Mouse (Mus musculus) gastrocnemius, postnatal 14 days (tissue): Measurements from ENCODE around the gene Apbb2. TPM values are rescaled to one million over a fixed set of nuclear protein-coding genes. Genes with fewer than 3 reads are reported as not detected.
A peak's percentile ranks its signal among the peaks of the same experiment; 100 is the strongest.
"Not testable (repeated sequence)": the region's sequence is repeated elsewhere in the genome, so short reads cannot be mapped to it uniquely, and the experiment has no call there.

Source experiments
- DNase-seq: peaks from one replicate; pipeline ENCODE4 v3.0.0; 2021; ENCODE audit warnings: mixed read lengths
- intact Hi-C: fragments of 180-260 bp; cut with DNase I; formaldehyde crosslinking; loops from one replicate; pipeline ENCODE4 v1.15.1; 2025; ENCODE audit warnings: low total_unique reads
- total RNA-seq, 2 experiments: library from RNA; stranded (reverse); gene quantifications; 2 replicates each; pipeline ENCODE4 v1.2.3; 2021

Gene Apbb2
- total RNA-seq, 2 experiments from 2014 or later = 41.0 to 48.3 TPM

DNA sequence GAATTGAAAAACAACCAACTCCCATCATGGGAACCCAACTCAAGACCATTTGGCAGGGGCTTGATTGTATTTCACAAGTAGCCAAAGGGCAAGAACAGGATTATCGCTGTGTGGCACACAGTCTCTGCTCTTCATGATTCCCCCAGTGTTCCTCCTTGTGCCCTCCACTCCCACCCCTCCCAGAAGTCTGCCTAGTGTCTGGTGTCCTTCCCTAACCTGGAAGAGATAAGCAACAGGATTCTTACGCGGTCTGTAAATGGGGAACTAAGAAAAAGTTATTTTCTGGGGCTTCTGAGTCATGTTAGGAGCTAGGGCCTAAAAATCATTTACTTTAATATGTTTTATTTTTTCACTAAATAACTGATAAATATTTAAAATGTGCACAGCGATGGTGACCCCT lies 323.6 kb downstream of the Apbb2 start:
- intact Hi-C loops = no loop called here
- no peak for DNase-seq

DNA sequence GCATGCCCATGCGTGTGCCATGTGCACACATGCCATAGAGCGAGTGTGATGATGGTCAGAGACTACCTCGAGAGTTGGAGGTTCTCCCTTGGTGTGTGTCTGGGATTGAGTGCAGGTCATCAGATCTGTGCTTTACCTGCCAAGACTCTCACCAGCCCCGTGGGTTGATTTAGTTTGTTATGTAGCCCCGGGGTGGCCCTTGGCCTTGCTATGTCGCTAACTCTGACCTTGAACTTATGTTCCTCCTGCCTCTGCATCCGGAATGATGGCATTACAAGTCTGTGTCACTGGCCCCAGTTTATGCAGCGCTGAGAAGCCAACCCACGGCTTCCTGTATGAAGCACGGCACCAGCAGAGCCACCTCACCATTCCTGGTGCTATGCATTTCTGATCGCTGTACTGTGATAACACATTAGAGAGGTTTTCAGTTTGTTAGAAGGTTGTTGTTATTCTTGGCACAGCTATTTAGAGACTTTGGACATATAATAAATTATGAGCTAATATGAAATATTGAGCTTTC lies 324.4 kb downstream of the Apbb2 start:
- no peak for DNase-seq
- intact Hi-C loops = no loop called here

DNA sequence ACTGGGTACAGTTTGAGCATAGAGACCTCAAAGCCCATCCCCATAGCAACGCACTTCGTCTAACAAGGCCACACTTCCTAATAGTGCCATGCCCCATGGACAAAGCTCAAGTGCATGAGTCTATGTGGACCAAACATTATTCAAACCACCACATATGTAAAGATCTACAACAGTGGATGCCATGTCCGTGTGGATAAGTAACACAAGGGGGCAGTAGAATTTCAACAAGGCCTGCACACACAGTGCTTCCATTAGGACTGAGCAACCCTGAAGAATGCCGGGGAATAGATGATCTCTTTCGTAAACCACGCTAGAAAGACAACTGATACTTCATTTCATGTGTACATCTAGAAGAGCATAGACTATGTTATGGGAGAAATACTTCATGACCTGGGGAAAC lies 337.8 kb downstream of the Apbb2 start:
- DNase-seq = no peak
- intact Hi-C loops = no loop called here

DNA sequence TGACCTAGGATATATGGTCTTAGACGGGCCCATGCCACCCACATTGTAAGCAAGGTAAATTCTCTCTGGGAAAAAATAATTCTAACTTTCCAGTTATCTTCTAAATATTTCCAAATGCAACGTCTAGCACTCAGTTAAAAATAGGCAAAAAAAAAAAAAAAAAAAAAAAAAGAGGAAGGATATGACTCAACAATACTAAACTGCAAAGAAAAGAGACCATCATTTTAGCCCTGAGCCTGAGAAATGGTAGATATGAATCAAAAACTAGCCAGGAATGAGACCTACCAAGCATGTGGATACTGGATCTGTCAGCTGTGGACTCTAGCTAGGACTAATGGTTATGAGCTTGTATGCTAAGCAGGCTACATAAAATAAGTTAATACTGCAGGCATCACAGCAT lies 338.9 kb downstream of the Apbb2 start:
- intact Hi-C loops = loop anchor here (10.0 kb wide), 1 partner anchor 85 kb away; no protein-coding TSS in a partner anchor
- DNase-seq = no peak

DNA sequence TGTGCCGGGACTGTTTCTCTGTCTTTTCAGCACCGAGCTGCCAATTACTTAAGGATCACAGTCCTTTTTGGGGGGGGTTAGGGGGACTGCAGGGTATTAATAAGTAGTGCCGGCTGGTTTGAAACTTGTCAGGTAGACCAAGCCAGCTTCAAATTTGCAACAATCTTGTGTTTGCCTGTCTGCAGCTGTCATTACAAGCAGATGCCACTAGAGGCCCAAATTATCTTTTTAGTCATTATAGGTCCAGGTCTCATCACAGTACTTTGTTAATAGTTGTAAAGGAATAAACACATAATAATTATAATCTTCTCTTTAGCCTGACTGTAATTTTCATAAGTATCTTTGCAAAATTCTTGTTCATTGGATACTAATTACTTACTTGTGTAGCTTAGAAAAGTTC lies 344.2 kb downstream of the Apbb2 start:
- intact Hi-C loops = loop anchor here (10.0 kb wide), 1 partner anchor 90 kb away; no protein-coding TSS in a partner anchor
- no peak for DNase-seq

DNA sequence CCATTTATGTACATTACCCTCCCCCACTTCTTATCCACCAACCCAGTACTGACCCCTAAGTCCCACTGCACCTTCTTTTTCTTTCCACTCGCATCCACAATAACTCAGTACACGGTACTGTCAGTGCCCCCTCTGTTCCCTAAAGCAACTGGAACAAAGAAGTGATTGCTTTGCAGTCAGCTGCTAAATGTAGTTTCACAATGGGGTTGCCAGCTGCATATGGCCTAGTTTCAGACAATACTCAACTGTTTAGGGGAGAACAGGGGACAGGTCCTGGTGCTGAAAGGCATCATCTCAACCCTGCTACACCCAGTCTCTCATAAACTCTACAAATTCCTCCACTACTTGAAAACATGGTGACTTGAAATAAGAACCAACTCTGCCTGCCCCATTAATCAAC lies 347.4 kb downstream of the Apbb2 start:
- no peak for DNase-seq
- intact Hi-C loops = loop anchor here (10.0 kb wide), 1 partner anchor 94 kb away; no protein-coding TSS in a partner anchor

DNA sequence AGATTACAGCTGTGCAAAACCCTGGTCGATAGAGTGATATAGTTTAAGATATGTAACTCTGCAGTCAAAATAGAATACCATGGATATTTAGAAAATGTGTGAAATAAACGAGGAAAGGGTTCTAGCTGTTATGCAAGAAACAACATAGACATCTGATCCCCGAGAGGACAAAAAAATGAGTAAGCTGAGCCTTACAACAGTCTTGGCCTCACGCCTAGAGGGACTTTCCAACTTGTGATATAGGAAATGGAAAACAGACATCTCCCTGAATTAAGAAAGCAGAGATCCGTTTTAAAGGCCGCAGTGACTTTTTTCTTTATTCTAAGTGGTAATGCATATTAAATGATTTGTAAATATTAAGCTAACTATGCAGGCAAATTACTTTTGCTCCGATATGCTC lies 349.0 kb downstream of the Apbb2 start:
- intact Hi-C loops = loop anchor here (10.0 kb wide), 1 partner anchor 95 kb away; no protein-coding TSS in a partner anchor

DNA sequence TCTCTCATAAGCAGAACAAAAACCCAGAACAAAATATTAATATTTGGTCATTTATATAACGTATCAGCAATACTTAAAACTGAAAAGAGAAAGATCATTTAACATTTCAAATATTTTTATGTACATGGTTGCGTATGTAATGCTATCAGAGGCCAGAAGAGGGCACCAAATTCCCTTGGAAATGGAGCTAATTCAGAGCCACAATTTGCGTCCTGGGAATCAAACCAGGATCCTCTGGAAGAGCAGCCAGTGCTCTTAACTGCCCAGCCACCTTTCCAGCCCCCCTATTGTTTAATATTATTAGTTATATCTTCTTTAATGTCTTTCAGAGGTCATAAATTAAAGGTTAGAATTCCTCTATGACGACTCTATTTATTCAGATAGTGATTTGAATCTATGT lies 355.2 kb downstream of the Apbb2 start:
- intact Hi-C loops = no loop called here

More for the DNA sequence above, 349.0 kb downstream of the Apbb2 start:
- DNase-seq = peak; percentile 33

DNA sequence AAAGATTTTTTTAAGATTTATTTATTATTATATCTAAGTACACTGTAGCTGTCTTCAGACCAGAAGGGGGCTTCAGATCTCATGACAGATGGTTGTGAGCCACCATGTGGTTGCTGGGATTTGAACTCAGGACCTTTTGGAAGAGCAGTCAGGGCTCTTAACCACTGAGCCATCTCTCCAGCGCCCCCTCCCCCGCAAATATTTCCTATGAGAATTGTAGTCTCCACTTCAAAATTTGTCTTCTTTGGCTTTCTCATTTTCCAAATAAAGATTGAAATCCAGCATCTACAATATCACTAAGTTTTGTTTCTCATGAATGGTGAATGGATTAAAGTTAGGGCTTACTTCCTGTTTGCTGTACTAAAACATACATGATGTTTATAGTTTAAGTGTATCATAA lies 356.1 kb downstream of the Apbb2 start:
- intact Hi-C loops = no loop called here

More for the DNA sequence above, 355.2 kb downstream of the Apbb2 start:
- peak; percentile 14 for DNase-seq

DNA sequence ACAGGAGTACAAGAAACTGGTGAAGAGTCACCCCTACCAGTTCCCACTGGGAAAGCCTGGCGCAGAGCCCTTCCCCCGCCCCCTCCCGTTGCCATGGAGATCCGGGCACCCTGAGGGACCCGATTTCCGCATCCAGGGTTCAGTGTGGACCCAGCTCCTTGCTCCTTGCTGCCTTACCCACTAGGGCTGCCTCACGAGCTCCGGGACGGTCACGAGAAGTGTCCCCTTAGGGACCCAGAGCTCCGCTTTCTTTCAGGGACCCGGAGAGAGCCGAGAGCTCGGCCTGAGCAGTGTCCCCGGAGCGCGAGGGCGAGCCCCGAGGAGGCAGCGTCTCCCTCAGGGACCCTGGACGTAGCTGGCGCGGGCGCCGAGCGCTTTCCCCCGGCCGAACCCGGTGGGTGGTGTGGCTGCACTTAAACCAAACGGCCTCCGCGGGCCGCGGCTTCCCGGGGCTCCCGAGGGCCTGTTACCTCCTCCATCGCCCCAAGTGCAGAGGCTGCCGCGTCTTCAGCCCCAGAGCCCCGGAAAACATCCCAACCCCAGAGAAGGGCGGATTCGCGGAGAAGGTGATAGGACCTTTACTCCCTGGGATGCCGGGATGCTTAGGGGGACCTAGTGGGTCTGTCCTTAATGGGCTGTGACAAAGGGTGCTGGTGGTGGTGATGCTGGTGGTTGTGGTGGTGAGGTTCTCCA lies 358.7 kb downstream of the Apbb2 start, which contains the start of gene Nsun7:
Gene Nsun7 (plus strand): TSS at position 142 of the 693 bp plus-strand sequence.
- intact Hi-C loops = no loop called here
- peak; percentile 61 for DNase-seq

More for the DNA sequence above, 356.1 kb downstream of the Apbb2 start:
- no peak for DNase-seq

DNA sequence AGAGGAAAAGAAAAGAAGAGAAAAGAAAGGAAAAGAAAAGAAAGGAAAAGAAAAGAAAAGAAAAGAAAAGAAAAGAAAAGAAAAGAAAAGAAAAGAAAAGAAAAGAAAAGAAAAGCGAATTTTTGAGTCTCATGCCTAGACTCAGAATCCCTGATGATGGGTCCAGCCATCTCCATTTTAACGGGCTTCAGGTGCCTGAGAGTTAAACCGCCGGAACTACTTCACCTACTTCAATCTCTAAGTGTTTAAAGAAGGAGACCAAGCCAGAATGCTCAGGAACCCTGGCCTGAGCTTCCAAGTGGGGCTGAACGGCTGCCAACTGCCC lies 359.2 kb downstream of the Apbb2 start:
- intact Hi-C loops = not testable (repeated sequence)

DNA sequence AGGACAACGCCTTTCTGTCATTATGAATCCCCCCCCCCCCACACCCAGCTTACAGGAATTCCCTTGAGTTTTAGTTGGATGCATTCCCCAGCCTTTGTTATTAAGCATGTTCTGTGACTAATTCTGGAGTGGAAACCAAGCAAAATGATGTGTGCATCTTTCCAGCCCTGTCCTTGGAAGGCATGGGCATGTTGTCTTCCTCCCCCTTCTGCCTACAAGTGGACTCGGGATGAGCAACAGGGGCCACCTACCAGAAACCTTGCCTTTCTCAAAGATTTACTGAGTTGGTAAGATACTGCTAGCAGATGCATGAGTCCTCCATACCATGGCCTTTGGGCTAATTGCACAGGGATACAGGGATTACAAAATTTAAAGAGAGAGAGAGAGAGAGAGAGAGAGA lies 359.6 kb downstream of the Apbb2 start:
- DNase-seq = no peak
- intact Hi-C loops = no loop called here

More for the DNA sequence above, 359.2 kb downstream of the Apbb2 start:
- DNase-seq = not testable (repeated sequence)

DNA sequence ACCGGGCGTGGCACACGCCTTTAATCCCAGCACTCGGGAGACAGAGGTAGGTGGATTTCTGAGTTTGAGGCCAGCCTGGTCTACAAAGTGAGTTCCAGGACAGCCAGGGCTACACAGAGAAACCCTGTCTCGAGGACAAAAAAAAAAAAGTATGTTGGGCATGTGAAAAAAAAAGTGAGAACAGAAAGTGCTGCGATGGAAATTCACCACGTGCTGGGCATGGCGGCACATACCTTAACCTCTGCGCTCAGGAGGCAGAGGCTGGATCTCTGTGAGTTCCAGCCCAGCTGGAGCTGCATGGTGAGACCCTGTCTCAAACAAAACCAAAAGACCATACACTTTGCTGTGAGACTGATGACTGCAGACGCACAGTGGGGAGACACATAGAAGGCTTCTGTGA lies 363.5 kb downstream of the Apbb2 start:
- no peak for DNase-seq
- intact Hi-C loops = no loop called here

DNA sequence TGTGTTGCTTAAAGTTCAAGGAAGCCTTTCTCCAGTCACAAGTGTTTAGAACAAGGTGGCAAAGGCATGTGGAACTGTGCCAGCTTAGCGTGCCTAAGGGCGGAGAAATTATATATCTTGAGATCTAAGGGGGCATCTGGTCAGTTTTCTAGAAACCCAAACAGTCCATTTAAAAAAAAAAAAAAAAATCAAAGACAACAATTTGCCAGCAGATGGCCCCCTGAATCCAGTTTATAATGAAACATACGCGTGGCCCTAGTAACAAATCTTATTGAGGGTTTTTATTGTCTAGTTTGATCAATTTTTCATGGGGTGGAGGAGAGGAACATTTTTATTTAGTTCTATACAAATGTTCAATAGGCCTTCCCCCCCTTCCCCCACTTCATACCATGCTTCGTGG lies 365.4 kb downstream of the Apbb2 start:
- DNase-seq = no peak
- intact Hi-C loops = no loop called here

Other genes starting within 250 kb of the Apbb2 start
- 10 to 100 TPM in 1 of 2 experiments, 1 to 10 TPM in 1; 9.8 to 14.2 TPM for gene Uchl1, start 57.3 kb upstream of the Apbb2 start, total RNA-seq
- 100 to 1,000 TPM; 117 TPM for gene Limch1, start 127.0 kb upstream of the Apbb2 start, total RNA-seq